Mouse (Mus musculus) spleen, postnatal 36 days (tissue): ENCODE data around the gene Cacng2.

ENCODE experiments used
- DNase-seq, 2 experiments: peaks; one replicate each; pipeline ENCODE4 v3.0.0; 2022; ENCODE audit warnings: low spot score in 2 of 2, mixed read lengths in 1 of 2

Cacng2 gene

GRCm38 (mm10) chr15:78082149-78082548 lies 37.7 kb downstream of the Cacng2 start:
- DNase-seq: no peak

DNA sequence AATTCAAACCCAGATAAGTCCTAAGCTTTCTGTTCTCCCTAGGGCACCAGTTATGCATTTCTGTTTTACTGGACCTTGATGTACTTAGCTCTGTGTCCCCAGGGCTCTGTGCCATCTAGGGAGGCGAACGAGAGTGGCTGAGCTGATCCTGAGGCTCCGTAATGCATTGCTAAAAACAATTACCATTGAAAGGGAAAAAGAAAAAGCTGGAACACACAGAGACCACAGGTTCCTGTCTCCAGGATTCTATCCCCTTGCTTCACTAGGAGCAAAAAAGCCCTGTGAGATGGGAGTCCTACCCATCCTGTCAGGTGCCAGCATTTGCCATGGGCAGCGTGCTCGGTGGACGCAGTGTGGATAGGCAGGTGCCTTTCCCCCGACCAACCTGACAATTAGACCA lies 38.4 kb downstream of the Cacng2 start:
- no peak for DNase-seq

- DNase-seq: no peak
These were observed 39.5 kb downstream of the Cacng2 start for GRCm38 (mm10) chr15:78080326-78080725.

DNA sequence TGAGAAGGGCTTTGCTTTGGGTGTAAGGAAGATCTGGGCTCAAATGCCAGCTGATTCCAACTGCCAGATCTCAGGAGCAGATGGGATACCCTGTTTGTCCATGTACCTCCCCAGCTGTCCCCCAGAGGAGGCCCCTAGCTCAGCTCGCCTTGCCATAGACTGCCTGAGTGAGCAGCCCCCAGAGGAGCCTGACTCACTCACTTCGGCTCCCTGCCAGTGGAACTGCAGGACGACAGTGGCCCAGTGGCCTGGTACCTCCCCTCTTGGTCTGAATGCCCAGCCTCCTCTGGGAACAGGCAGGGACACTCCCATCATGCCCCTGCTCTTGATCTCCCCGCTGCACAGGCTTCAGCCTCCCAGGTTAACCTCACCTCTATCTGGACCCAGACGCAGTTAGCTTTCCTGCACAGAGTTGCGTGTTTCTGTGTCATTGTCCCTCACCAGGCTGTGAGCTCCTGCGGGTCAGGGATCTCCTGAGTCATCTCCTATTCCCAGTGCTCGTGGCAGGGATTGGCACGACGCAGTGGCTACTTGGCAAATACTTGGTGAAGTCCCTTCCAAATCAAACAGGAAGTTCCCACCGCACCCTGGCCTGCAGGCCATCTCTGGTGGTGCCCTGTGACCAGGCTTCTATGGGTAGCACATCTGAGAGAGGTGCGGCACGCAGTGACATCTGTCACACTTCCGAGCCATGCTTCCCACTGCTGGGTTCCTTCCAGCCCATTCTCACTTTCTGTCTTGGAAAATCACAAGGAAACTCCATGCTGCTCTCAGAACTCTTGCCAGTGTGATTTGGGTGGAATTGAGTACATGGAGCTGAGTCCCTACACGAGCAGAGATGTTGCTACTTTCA lies 40.8 kb downstream of the Cacng2 start:
- DNase-seq: no peak

DNA sequence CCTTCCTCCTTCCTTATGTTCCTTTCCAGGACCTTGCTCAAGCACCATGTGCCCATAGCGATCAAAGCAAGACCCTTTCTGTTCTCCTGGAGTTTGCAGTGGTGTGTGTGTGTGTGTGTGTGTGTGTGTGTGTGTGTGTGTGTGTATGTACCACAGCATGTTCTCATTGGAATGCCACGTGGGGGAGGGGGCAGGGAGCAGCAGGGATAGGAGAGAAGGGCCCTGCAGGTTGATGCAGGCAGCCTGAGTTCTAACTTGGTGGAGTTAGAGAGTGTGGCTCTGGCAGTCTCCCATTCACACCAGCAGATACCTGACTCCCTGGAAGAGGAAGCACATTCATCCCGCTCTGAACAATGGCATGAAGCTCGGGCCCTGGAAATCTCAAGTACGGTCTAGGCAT lies 41.6 kb downstream of the Cacng2 start:
- DNase-seq: no peak

DNA sequence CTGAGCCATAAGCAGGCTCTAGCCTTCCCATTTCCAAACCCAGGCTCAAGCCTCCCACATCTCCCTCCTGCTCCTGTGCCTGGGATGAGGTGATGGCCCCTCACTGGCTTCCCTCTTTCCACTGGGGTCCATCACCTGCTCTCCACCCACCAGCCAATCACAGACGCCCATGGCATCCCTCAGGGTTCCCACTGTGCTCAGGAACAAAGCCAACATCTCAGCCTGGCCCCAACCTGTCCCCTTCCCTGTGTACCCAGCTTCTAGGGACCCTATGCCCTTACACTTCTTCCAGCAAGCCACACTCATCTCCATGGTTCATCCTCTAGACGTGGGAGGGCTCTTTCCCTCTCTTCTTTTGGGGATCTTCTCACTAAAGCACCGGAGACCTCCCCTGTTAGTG lies 43.9 kb downstream of the Cacng2 start:
- DNase-seq: no peak

DNA sequence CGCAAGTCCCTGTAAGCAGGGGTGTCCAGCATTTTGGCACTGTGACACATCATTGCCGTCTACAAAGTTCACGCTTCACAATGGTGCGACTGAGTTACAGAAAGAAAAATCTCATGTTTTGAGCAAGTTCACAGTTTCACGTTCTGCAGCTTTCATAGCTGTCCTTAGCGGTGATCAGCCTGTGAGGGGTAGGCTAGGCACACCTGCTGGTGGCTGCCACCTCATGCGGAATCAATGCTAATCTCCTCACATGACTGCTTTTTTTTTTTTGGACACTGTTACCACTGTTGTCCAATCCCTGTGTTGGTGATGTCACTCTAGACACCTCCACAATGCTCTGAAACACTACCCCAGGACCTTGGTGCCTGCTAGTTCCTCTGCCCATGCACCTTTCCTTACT lies 46.7 kb downstream of the Cacng2 start:
- no peak for DNase-seq

DNA sequence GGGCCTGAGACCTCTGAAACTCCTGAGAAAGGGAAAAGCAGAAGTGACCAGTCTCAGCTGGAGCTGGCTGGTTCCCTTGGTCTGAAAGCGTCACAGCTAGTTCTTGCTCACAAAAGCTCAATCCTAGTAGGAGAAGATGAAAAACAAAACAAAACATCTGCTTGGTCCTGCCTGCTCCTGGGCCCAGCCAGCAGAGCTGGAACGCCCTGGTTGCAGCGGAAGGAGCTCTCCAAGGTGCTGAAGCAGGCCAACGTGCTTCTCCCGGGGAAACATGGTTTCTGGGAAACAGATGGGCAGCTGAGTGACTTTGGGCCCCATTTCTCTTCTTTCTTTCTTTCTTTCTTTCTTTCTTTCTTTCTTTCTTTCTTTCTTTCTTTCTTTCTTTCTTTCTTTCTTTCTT lies 53.4 kb downstream of the Cacng2 start:
- no peak for DNase-seq

- no peak for DNase-seq
These were observed 54.3 kb downstream of the Cacng2 start for GRCm38 (mm10) chr15:78065541-78065940.

DNA sequence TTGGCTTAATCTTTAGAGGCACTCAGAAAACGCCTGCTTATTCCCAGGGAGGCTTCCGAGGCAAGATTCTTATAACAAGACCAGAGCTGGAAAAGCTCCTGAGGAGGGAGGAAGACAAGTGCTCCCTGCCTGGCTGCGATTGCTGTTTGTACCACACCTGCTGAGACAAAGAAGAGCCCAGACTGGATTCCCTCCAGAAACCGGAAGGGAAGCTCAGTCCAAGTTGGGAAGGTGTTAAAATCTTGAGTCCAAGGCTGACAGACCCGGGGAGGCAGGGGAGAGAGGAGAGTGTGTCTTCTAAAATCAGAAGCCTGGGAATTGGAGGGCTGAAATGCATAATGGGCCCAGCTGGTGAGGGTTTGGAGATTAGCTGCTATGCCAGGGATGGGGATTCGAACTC lies 55.5 kb downstream of the Cacng2 start:
- no peak for DNase-seq

DNA sequence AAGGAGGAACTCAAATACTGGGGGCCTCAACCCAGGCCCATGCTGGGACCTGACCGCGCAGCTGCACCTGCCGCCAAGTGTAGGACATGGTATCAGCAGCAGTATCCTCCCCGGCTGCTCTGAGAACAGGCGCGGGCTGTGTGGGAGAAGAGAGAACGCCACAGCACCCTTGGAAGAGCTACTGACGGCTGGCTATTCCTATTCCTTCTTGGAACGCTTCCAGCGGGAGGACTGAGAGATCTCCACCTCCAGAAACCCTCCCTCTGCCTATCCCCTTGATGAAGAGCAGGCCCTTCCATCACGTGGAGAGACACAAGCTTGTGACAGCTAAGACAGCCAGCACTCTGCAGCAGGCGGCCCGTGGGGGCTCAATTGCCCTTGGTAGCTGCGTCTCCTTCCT lies 57.4 kb downstream of the Cacng2 start:
- DNase-seq: no peak

GRCm38 (mm10) chr15:78056930-78057329 lies 62.9 kb downstream of the Cacng2 start:
- no peak for DNase-seq

DNA sequence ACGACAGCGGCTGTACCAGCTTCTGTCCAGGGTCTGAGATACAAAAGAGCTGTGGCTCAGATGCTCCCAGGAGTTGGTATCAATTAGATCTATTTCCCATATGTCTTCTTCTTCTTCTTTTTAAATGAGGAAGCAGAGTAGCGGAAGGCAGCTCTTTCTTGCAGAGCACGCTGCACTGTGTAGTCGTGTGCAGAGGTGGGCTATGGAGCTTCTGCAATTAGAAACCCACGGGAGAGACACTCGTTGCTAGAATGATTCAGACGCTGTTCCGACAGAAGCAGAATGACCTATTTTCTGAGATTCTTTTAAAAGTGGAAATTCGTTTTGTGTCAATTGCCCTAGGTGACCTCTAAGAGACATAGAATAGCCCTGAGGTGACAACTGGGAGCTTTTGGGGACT lies 69.1 kb downstream of the Cacng2 start:
- DNase-seq: no peak

GRCm38 (mm10) chr15:78049933-78050332 lies 69.9 kb downstream of the Cacng2 start:
- no peak for DNase-seq

- no peak for DNase-seq
These were observed 74.0 kb downstream of the Cacng2 start for GRCm38 (mm10) chr15:78045842-78046241.

DNA sequence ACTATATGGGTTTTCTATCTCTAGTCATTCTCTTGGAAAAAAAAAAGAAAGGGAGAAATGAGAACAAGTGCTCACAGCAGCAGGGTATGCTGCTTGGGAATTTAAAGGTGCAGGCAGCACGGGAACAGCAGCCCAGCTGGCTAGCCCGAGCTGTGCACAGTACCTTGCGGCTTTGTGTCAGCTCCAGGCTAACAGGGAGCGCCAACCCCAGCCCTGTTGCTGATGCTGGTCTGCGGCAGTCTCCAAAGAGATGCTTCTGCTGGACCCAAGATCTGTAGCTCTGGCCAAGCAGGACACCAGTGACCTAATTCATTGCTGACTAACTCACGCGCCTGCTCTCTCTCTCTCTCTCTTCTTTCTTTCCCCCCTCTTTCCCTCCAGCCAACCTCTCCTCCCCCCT lies 74.5 kb downstream of the Cacng2 start:
- DNase-seq: no peak

DNA sequence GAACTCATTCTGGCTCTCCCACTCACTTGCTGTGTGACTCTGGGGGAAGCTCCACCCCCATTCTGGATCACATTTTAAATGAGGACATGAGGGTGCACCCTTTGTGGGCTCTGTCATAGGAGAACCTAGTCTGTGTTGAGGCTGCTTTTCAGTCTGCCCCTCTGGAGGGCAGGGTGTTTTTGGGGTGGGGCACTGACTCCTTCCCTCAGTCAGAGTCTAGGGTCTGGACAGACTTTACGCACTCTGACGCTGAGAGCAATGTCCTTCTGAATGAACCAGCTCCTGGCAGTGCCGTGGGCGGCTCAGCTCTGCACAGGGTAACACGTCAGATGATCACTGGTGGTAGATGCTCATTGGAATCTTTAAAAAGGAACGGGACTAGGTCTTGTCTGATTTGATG lies 75.0 kb downstream of the Cacng2 start:
- DNase-seq: no peak

GRCm38 (mm10) chr15:78042706-78043105 lies 77.1 kb downstream of the Cacng2 start:
- no peak for DNase-seq

- DNase-seq: no peak
These were observed 82.2 kb downstream of the Cacng2 start for GRCm38 (mm10) chr15:78037626-78038025.

- DNase-seq: no peak
These were observed 83.2 kb downstream of the Cacng2 start for GRCm38 (mm10) chr15:78036586-78036985.

DNA sequence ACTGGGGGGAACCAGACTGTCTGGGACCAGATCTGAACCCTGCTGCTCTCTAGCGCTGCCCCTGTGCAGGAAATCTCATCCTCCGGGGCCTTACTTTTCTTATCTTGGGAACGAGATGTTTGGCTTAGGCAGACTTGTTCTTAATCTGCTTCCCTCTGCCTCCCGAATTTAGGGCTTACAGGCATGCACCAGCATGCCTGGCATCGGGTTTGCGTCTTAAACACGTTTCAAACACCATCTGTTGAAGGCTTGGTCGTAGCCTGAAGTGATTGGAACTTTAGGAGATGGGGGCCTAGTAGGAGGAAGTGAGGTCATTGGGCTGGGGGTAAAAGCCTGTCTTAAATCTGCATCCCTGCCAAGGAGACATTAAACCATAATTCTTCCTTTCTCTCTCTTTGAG lies 89.9 kb downstream of the Cacng2 start:
- no peak for DNase-seq

DNA sequence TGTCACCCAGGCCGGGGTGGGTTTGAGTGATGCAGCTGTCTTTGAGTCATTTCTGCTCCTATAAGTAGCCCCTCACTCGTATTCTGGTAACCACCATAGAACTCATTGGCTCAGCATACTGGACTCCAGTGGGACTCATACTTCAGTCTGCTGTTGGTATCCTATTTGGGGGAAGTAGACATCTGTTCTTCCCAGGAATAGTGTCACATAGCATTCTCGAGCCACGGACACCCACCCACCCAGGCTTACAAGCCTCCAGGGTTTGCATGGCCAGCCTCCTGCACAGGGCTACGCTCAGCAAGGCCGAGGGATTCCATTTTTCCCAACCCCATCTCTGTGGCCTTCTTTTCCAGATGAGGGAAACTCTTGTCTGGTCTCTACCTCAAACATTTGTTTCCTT lies 93.3 kb downstream of the Cacng2 start:
- no peak for DNase-seq

- DNase-seq: no peak
These were observed 95.6 kb downstream of the Cacng2 start for GRCm38 (mm10) chr15:78024211-78024610.

- no peak for DNase-seq
These were observed 105.8 kb downstream of the Cacng2 start for GRCm38 (mm10) chr15:78014046-78014445.
